Mouse (Mus musculus) left cerebral cortex, postnatal 36 days (tissue): ENCODE results near the gene Ajm1. TPM values are rescaled to one million over a fixed set of nuclear protein-coding genes. Genes with fewer than 3 reads are reported as not detected.

Source experiments
- DNase-seq, 2 experiments: peaks; one replicate each; pipeline ENCODE4 v3.0.0; 2021 to 2022; ENCODE audit warnings: low spot score in 2 of 2, mixed read lengths in 1 of 2
- intact Hi-C: fragments of 180-260 bp; cut with DNase I; formaldehyde crosslinking; loops from one replicate; pipeline ENCODE4 v1.15.1; 2025
- total RNA-seq, 2 experiments: library from RNA; stranded (reverse); gene quantifications; 2 replicates each; pipeline ENCODE4 v1.2.3; 2021

Ajm1 gene
- total RNA-seq, 2 experiments from 2014 or later = 99.8 to 110 TPM

DNA sequence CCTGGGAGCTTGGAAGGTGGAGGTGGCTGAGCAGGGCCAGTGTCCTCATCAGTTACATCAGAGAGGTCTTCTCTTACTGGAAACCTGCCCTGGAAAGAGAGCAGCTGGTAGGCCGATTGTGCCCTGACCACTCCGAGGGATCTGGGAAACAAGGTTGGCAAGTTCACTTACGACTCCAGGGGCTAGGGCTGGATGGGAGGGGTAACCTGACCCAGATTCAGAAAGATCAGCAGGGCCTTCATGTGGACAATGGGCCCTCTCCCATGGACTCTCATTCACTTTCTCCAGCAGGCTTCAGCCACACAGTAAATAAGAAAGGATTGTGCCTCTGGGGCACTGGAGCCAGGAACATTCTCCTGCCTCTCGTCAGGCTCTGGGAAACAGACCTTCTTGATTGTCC, 3.3 kb upstream of the Ajm1 start:
- intact Hi-C loops = no loop called here
- DNase-seq = no peak

DNA sequence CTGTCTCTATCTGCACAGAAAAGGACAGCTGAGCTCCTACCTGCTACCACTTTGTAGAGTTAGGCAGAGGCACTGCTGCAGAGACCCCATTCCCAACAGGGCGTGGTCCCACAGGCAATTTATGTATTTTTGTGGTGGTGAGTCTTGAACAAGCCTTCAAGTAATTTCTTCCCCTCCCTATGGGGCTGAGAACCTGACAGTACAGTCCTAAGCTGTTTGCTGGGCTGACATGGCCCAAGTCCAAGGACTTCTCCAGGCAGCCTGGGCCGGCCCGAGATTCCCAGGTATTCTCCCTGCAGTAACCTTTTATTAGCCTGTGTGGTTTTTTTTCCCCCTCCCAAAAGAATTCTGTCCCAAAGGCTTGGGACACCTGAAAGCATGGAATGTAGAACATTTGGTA, 2.6 kb upstream of the Ajm1 start:
- intact Hi-C loops = no loop called here
- DNase-seq = no peak

DNA sequence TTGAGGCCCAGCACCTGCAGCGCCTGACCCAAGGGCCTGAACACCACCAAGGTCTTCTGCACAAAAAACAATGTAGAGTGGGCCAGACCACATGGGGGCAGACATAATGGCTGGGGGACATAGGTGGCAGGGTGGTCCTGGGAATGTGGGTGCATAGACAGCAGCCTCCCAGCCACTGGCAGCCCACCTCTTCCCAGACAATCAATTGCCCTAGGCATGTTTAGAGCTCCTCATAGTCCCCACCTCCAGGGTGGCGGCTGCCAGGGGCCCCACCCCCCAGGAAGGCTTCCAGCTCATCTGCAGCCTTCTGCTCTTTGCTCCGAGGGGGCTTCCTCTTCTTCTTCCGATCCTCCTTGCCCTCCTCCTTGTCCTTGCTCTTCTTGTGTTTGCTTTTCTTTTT, 2.0 kb upstream of the Ajm1 start:
- intact Hi-C loops = no loop called here
- no peak for DNase-seq

DNA sequence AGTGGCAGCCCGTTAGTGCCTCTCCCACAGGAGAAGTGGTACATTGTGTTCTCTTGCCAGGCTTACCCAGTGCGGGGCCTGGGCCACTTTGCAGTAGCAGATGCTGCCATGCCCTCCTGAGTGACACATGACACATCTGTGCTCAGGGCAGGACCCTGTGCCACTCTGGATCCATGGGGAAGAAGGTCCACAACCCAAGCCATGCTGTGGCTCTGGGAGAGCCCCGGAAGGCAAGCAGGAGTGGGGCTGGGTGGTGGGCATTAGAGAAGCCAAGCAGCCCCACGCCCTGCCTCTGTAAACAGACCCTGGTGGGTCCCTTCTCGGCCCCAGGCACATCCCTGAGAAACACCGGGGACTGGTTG, 1.5 kb upstream of the Ajm1 start:
- DNase-seq = peak in 1 of 2 experiments; percentile 32
- intact Hi-C loops = no loop called here

DNA sequence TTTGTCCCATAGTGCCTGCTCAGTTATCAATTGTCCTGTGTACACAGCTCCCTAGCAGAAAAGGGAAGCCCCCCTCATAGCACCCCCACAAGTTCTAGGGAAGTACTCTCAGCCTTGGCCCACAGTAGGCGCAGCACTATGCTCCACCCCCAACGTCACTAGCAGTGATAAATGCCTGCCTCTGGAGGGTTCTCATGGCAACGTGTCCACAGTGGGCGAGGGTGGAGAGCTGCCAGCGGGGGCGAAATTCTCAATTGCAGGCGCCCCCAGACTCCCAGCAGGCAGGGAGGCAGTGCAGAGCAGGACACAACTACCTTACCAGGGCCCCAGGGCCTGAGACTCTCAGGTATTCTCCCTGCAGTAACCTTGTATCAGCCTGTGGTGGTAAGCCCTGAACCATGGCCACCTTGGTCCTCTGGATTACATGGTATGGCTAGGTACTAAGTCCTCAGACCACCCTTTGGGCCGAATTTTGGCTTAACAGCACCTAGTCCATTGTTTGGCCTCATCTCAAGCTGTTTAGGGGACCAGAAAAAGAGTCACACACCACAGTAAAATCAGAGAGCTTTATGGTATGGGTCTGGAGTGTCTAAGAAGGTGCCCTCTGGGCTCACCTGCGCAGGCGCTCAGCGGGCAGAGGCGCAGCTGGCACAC, 1.0 kb upstream of the Ajm1 start:
- DNase-seq = peak; percentile 85 to 90
- intact Hi-C loops = no loop called here

DNA sequence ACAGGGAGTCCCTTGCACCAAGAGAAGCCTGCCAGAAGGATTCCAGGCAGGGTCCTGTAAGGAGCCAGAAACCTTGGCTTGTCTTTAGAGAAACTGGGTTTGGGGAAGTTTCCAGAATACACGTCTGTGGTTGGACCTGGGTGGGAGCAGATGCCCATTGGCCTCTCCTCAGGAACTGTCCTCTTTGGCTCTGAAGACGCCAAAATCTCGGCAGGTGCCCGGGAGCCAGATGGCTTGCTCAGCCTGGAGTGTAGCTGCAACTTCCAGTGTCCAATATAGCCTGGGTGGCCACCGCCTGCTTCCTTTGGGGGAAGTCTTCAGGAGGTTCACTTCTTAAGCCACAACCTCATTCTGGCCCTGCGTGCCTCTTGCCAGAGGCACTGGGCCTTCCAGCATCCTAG, 344 bp upstream of the Ajm1 start:
- intact Hi-C loops = no loop called here
- DNase-seq = peak; percentile 57 to 60

DNA sequence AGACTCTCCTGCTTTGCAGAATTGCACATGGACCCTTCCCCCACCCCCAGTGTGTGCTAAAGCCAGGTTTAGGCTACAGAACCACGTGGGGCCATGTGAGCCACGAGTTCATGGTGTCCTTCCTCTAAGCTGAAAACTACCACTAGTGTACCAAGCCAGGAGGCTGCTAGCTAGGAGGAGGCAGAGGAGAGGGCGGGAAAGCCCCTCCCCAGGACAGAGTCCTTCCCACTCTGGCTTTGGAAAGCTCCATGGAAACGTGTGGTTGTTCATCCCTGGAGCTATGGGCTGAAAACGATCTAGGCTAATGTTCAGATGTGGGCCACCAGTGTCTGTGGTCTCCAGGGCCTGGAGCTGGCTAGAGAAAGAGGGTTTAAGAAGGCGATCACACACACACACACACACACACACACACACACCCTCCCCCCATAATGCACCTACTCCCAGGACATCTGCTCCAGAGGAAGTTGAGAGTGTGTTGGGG, 896 bp downstream of the Ajm1 start:
- DNase-seq = peak in 1 of 2 experiments; percentile 60
- intact Hi-C loops = no loop called here

DNA sequence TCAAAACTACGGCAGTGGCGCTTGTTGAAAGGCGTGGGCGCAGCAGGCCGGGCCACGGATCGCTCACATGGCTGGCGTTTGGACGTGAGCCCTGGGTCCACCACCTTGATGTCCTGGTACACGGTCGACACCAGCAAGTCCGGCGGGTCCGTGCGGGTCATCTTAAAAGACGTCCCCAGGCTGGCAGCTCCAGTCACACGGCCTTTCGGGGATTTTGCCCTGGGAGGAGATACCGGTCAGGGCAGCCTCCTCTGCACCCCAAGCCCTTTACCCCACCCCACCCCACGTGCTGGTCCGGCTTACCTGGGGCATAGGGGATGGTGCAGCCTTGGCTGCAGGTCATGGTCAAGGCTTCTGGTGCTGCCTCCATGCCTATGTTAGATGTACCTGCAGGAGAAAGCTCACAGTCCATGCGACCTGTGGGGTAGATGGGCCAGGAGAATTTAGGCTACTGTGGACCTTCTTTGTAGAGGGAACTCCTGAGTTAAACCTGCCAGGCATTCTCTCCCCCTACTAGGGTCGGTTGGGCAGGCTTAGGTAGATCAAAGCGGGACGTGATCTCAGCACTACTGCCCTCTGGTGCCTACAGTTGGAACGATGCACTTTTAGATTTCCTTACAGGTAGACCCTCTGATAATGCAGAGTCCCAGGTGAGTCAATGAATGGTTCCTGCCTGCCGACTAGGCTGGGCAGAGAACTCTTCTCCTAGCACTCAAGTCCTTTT, 1.7 kb downstream of the Ajm1 start:
- DNase-seq = peak in 1 of 2 experiments; percentile 39
- intact Hi-C loops = no loop called here

DNA sequence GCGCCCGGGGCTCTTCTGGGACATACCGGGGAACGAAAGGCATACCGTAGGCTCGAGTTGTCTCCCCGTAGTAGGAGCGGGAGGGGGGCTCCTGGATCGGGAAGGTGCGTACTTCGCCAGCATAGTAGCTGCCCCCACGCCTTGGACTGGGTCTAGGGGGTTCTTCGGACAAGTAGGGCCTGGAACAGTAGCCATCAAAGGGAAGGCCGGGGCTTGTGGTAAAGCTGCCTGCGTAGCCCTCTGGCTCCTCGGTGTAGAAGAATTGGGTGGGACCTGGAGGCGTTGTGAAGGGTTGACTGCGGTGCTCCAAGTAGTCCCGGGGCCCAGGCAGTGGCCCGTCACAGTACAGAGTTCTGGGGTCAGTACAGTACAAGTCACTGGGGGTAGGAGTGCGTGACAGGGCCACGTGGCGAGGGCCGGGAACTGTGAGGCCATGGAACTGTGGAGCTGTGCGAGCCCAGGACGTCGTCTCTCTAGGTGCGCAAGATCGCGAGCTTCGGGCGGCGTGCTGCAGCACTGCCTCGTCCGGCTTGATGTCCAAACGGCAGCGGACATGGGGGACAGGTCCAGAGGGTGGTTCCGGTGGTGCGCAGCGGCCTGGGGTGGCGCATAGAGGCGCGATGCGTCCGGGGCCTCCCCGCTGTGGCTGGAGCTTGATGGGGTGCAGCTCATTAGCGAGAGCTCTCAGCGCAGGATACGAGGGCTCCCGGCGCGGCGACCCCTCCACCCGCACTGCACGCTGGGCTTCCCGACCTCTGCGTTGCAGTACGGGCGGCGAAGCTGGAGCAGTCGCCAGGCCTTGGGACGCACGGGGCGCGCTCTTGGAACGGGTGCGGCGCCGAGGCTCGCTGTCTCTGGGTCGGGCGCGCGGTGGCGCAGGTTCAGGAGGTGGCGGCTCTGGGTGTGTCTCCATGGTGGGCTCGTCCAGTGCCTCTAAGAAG, 2.5 kb downstream of the Ajm1 start:
- intact Hi-C loops = no loop called here
- DNase-seq = no peak

DNA sequence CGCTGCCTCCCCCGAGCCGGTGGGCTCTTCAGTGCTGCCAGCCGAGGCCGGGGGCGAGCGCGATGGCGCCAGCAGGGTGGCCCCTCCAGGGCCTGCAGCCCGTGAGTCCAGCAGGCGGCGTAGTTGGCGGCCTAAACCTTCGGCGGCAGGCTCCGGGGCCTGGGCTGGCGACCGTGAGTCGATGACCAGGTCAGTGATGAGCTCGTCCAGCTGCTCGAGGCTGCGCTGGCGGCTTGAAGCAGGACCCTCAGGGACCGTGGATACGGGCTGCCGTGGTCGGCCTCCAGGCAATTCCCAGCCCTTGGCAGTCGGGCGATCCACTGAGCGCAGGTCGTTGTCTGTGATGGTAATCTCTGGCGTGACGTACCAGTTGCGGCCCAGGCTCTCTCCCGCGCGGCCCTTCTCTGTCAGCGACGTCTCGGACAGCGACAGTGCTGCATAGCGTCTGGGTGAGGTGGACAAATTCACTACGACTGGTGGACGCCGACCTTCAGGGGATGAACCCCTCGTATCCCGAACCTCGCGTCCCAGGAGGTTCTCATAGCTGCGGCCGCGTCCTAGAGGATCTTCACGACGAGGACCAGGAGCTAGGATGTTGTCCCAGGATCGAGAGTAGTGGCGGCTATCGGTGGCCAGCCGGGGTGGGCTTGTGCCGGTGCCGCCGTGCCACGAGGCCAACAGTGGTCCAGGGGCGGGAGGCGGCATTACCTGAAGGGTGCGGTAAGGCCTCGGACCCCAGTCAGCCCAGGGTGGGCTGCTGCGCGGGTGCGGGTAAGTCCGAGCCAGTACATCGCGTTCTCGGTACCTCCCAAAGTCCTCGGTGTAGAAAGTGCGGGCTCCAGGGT, 3.4 kb downstream of the Ajm1 start:
- no peak for DNase-seq
- intact Hi-C loops = no loop called here

DNA sequence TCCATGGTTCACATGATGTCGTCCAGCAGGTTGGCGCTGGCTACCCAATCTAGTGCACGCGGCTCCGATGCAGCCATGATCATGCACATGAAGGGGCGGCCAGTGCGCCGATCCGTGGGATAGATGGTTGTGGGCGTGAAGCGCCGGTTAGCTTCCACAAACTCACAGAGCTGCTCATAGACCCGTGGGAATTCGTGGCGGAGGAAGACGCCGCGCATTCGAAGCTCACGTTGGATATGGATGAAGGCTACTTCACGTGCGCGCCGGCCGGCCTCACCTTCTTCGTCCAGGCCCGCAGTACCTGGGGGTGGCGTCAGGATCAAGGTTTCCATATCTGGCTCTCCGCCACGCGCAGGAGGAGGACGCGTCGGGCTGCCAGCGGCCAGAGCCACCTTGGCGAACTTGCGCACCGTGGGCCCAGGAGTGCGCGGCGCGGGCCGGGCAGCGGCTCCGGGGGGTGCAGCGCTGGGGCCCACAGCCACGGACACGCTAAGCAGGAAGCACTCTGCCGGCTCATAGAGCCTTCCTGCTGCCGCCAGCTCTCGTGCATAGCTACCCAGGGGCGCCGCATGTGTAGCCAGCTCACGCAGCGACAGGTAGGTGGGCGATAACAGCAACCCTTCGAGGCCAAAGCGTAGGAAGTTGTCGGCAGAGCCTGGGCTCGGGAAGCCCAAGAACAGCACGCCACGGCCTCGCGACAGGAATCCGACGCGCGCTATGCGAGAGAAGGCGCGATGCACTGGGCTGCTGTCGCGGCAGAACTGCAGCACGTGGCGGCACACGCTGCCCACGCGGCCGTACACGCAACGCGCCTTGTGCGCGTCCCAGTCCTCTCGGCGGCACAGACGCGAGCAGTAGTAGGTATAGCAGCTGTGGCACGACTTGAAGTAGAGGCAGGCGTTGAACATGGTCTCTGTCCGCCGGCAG, 4.3 kb downstream of the Ajm1 start:
- intact Hi-C loops = no loop called here
- peak; percentile 65 to 66 for DNase-seq

DNA sequence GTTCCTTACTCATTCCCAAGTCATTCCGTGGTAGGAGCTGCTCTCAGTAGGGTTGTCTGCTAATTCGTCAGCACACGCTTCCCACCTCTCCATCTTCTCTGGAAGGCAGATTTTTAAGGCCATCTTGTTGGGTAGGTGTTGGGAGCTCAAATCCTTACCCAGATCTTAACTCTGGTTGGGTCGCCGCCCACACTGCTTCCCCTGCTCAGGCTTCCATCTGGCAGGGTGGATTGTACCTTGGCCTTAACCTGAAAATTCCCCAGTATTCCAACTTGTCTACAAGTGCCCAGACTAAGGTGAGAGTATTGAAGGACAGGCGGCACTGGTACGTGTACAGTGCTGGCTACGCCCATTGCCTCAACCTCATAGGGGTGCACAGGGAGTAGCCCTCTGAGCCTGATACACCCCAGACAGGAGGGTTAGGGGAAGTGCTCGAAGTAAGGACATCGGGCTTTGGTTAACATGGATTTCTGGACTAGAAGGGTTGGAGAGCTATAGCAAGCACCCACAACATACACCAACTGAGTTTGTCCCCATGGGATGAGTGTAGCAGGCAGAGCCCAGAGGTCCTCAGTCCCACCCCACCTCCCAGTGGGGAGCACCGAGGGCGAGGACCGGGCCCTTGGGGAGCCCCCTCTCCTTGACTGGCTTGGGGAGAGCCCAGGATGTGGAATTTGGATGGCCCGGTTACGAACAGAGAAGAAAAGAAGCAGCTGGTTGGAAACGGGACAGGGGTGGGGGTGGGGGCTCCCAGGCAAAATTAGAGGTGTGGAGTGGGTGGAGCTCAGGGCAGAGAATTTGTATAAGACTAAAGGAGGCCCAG, 5.3 kb downstream of the Ajm1 start:
- intact Hi-C loops = no loop called here
- peak in 1 of 2 experiments; percentile 55 for DNase-seq

DNA sequence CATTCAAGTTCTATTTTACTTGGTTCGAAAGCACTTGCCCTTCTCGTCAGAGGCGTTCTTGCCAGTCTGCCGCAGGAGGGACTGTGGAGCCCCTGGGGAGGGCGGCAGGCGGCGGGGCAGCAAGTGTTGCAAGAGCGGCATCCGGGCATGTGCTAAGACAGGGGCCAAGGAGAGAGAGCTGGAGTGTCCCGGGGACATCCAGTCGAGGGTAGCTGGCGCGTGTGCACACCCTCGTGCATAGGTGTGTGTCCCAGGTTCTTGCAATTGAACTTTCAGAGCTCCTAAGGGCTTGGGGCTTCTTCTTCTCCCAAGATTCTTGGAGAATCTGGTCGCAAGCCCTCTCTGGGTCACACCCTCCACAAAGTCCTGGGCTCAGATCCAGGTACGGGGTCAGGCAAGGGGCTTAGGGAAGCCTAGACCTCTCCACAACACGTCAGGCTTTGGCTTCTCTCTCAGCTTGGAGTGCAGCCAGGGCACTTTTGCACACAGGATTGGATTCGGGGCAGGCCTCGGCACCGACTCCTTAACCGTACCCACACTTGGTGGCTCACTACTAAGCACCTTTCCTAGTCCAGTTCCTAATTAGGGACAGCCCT, 6.0 kb downstream of the Ajm1 start:
- peak; percentile 50 to 62 for DNase-seq
- intact Hi-C loops = no loop called here

DNA sequence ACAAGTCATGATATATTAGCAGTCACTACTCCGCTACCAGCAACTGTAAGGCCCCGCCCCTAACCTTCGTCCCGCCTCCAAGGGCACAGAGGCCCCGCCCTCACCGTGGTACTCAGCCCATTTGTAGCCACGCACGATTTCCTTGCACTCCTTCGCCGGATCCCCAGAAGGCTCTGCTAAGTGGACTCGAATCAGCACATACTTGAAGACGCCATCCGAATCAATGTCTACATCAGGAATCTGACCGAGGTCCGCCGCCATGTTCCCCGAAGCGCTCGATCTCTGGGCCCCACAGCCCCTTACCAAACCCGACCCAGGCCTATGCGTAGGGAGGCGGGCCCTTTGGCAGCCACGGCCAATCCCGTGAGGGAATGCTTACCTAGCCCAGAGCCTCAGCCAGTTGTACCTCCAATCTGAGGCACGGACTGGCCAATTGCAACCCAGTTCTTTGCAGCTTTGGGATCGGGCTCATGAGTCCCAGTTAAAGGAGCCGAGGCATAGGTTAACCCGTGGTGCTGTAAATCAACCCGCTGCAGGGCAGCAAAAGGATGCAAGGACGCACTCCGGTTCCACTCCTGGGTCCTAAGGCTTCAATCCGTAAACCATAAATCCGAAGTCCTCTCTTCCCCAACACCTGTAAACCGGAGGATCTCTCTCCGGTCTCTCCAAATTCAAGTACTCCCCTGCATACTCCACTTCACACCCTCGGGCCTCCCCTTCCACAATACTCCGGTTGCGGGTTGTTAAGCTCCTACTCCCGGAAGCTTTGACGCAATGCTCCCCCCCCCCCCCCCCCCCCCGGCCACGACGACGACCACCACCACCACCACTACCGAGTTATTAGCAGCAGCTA, 6.8 kb downstream of the Ajm1 start, which contains the start of the genes Mamdc4 and Phpt1:
Mamdc4 (minus strand) TSS at position 267 of the 853 bp plus-strand sequence.
Phpt1 (minus strand) TSS at position 646 of the 853 bp plus-strand sequence.
- DNase-seq = peak; percentile 96 to 97
- intact Hi-C loops = no loop called here

DNA sequence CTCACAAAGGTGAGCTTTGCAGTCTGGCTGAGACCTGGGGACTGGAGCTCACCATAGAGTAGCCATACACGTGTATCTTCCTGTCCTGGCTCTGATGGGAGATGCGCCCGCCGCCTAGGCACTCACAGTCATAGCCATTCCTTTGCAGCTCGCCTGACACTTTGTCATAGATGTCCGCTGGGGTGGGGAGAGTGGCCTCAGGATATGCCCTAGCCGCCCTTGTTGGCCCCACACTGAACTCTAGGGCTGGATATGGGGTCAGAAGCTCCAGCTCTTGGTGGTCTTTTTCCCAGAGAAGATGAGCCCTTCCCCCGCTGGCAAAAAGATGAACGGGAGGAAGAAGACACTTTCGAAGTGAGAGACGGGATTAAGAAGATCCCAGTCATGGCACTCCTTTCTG, 7.4 kb downstream of the Ajm1 start:
- intact Hi-C loops = no loop called here
- DNase-seq = no peak

DNA sequence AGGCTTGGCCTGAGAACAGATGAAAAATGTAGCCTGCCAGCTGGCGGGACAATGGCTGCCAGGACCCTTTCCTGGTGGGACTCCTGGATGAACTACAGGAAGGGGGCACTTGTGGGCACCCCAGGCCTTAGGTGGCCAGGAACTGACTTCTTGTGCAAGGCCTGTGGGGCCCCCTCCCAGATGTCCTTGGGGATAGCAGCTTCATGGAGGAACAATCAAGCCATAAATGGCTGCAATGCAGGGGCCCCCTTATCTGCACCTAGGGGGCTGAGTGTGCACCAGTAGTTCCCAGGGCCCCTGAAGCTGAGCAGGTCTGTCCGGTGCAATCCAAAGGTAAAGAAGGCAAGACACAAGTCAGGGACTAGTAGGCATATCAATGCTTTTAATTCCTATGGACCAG, 8.5 kb downstream of the Ajm1 start:
- no peak for DNase-seq
- intact Hi-C loops = no loop called here
